Mouse (Mus musculus) hindbrain, postnatal 0 days (tissue): ENCODE measurements around the gene Zic4. TPM values are rescaled to one million over a fixed set of nuclear protein-coding genes. Genes with fewer than 3 reads are reported as not detected.
A peak's percentile ranks its signal among the peaks of the same experiment; 100 is the strongest.

ENCODE experiments used
- ATAC-seq: fragments of 200-750 bp; cut with Nextera tagmentation; 2 replicates; pipeline ENCODE4 v1.8.0; 2017; ENCODE audit warnings: mild to moderate bottlenecking, moderate TSS enrichment, moderate library complexity
- DNase-seq: peaks from one replicate; pipeline ENCODE4 v3.0.0-alpha.2; 2015; ENCODE audit warnings: low spot score
- H3K27ac ChIP-seq: fragments of 300-500 bp; sonication (generic); 2 replicates; pipeline ENCODE4 v1.5.1; 2014; ENCODE audit warnings: mild to moderate bottlenecking
- H3K27me3 ChIP-seq: fragments of 300-500 bp; sonication (generic); 2 replicates; pipeline ENCODE4 v1.6.1; 2014; ENCODE audit warnings: low read length, mixed read lengths; ENCODE audit not compliant: insufficient read depth
- H3K36me3 ChIP-seq: fragments of 300-500 bp; sonication (generic); 2 replicates; pipeline ENCODE4 v1.6.1; 2014; ENCODE audit warnings: low read length, mixed read lengths; ENCODE audit not compliant: insufficient read depth
- H3K4me1 ChIP-seq: fragments of 300-500 bp; sonication (generic); 2 replicates; pipeline ENCODE4 v1.6.1; 2014; ENCODE audit warnings: antibody characterized with exemption, low read length, mixed read lengths; ENCODE audit not compliant: insufficient read depth
- H3K4me2 ChIP-seq: fragments of 300-500 bp; sonication (generic); 2 replicates; pipeline ENCODE4 v1.6.1; 2014; ENCODE audit warnings: low read depth, mild to moderate bottlenecking, low read length, moderate library complexity, mixed read lengths
- H3K4me3 ChIP-seq: fragments of 300-500 bp; sonication (generic); 2 replicates; pipeline ENCODE4 v1.5.1; 2014; ENCODE audit warnings: low read length
- H3K9ac ChIP-seq: fragments of 300-500 bp; sonication (generic); replicated peaks from 2 replicates; pipeline ENCODE4 v1.6.1; 2014; ENCODE audit warnings: mild to moderate bottlenecking, low read length, moderate library complexity, mixed read lengths
- H3K9me3 ChIP-seq: fragments of 300-500 bp; sonication (generic); 2 replicates; pipeline ENCODE4 v1.6.1; 2016; ENCODE audit warnings: low read length, mixed read lengths
- CTCF ChIP-seq: IDR thresholded peaks from 2 replicates; pipeline ENCODE4 v1.5.1; 2016; ENCODE audit warnings: antibody characterized with exemption, control low read depth, low read depth
- WGBS: fragments of 180-500 bp; shearing (Covaris S2); extraction: QIAGEN DNeasy Blood & Tissue Kit; methylation state at CpG from one replicate; pipeline ENCODE4 v1.1.7; 2014; 5-methylcytosine and 5-hydroxymethylcytosine counted together
- polyA plus RNA-seq: library from polyadenylated mRNA; unstranded; fragments of >200 nt; fragmentation: Nextera tagmentation; extraction: Ambion mirVana; gene quantifications from 2 replicates; pipeline ENCODE4 v1.2.1, GENCODE M21; 2015
- total RNA-seq: library from RNA; depleted of rRNA; stranded (reverse); fragments of >200 nt; gene quantifications from 2 replicates; pipeline ENCODE4 v1.2.3, GENCODE M21; 2014

The Zic4 gene
- total and polyA plus RNA-seq, 2 experiments from 2014 or later = 51.0 to 144 TPM

DNA sequence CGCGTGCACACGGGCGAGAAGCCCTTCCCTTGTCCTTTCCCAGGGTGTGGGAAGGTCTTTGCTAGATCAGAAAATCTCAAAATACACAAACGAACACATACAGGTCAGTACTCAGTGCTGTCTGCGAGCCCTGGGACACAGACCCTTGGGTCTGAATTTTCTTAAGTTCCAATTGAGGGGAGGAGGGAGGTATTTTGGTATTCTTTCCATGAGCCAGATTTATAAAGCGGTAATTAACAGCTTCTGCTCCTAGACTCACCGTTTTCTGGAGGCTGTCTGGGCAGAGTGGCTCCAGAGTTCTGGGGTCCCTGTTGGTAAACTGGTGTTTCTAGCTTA lies 17.1 kb downstream of the Zic4 start:
- Histone ChIP-seq H3K27ac (peak overlapping the region; percentile 98), H3K9me3 (no peaks in the 10 kb centered on the region), H3K4me3 (peak overlapping the region; percentile 47), H3K4me1 (peaks cover 7% of the 10 kb centered on the region; the same call in 1 of the 2 replicates), H3K27me3 (peaks cover 16% of the 10 kb centered on the region), H3K4me2 (peak overlapping the region; percentile 65), H3K9ac (peak overlapping the region; percentile 82), H3K36me3 (no peaks in the 10 kb centered on the region)
- TF ChIP-seq CTCF = no peak
- DNase-seq (no peak), ATAC-seq (no peak)
- 7% methylated on average over 8 of the region's 8 CpGs for WGBS

DNA sequence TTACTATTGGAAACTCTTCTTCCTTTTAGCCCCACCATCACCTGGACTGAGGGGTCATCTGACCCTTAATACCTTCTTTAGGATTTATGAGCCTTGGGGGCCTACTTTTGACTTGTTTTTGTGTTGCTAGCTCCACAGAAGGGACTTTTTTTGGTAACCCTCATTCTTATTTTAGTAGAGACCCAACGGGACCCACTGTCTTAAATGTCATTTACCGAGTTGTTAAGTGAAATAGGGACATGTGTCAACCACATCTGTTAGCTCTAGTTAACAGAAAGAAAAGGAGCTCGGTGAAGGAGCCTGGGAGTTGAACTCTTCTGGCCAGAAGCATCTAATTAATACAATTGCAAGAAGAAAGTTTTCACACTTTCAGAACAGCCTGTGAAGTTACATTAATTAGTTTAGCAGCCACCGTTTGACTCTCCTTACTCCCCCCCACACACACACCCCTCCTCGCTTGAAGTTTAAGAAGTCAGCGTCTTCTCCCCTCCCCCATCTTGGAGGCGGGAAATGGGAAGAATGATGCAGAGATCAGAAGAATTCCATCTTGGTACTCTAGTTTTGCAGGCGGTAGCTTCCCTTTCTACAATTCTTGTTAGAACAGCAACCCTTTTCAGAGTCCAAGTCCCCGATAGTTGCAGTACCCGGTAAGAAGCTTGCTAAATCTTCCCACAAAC lies 17.7 kb downstream of the Zic4 start:
- no peaks in the 10 kb centered on the region for H3K9me3 ChIP-seq
- H3K36me3 ChIP-seq = no peaks in the 10 kb centered on the region
- WGBS = 3% methylated on average over 10 of the region's 10 CpGs
- H3K9ac ChIP-seq = peak overlapping the region; percentile 82
- ATAC-seq (no peak), DNase-seq (peak; percentile 69)
- peaks cover 7% of the 10 kb centered on the region; the same call in 1 of the 2 replicates for H3K4me1 ChIP-seq
- H3K4me2 ChIP-seq = peak overlapping the region; percentile 65
- no peak for TF ChIP-seq CTCF
- H3K4me3 ChIP-seq = peak overlapping the region; percentile 47
- H3K27me3 ChIP-seq = peaks cover 16% of the 10 kb centered on the region
- H3K27ac ChIP-seq = peak overlapping the region; percentile 98

DNA sequence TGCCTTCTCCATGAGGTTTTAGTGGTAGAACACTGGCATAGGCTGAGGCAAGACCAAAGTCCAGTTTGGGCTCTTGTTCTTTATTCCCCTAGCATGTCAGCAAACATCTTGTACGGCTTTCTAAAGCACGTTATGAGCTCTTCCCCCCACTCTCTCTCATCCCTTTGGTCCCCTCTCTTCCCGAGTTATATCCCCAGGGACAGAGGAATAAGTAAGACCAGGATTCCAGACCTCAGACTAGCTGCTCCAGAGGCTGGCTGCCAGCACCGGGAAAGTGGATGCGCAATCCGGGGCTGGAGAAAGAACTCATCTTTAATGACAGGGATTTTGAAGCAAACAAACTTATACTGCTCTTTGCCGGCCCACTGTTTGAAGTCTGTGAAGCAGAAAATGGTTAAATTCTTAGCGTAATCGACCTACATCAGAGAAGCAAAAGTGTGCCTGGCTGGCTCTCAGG lies 18.3 kb downstream of the Zic4 start:
- H3K27ac ChIP-seq = peak overlapping the region; percentile 98
- H3K27me3 ChIP-seq = peaks cover 15% of the 10 kb centered on the region
- H3K36me3 ChIP-seq = no peaks in the 10 kb centered on the region
- no peak for TF ChIP-seq CTCF
- WGBS = 2% methylated on average over 9 of the region's 9 CpGs
- ATAC-seq = no peak
- no peaks in the 10 kb centered on the region for H3K9me3 ChIP-seq
- peak overlapping the region; percentile 47 for H3K4me3 ChIP-seq
- peak overlapping the region; percentile 65 for H3K4me2 ChIP-seq
- H3K4me1 ChIP-seq = 0 out of 2 replicates have a peak, but pooled peaks cover 7% of the 10 kb centered on the region
- H3K9ac ChIP-seq = peak overlapping the region; percentile 82
- peak; percentile 52 for DNase-seq

DNA sequence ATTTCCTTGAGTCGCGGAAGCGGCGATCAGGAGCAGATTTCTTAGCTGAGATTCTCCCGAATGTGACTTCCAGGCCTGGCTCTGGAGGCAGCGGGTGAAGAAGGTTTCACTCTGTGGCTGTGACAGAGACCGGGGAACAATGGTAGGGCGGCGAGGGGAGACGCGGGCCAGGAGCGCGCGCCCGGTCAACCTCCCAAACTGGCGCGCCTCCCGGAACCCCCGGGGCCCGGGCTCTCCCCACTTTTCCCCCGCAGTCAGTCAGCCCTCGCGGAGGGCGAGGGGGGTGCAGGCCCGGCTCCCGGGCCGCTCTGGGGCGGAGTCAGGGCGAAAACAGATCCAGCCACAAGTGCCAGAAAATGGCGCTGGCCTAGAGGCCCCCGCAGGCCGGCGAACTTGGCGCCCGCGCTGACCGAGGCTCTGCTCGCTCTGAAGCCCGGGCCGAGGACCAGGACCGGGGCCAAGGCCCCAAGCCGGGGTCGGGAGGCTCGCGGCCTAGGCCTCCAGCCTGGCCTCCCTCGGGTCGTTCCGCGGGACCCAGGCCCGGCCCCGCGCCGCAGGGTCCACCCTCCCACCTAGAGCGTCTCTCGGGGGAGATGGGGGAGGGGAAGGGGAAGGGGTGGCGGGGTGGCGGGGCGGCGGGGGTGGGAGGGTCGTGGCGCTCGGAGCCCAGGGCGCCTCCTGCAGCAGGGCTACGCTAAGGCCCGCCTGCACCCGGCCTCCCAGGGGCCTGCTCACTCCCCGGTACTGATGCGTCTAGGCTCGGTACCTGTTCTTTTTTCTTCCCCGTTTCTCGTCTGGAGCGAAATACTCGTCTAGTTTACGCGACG lies 19.3 kb downstream of the Zic4 start:
- peak; percentile 81 for ATAC-seq
- H3K9me3 ChIP-seq = no peaks in the 10 kb centered on the region
- H3K4me1 ChIP-seq = 0 out of 2 replicates have a peak, but pooled peaks cover 7% of the 10 kb centered on the region
- no peak for TF ChIP-seq CTCF
- peak; percentile 89 for DNase-seq
- peak overlapping the region; percentile 65 for H3K4me2 ChIP-seq
- H3K27ac ChIP-seq = peak overlapping the region; percentile 98
- peaks cover 20% of the 10 kb centered on the region for H3K27me3 ChIP-seq
- peak overlapping the region; percentile 82 for H3K9ac ChIP-seq
- under 1% methylated on average over 62 of the region's 76 CpGs for WGBS
- H3K4me3 ChIP-seq = peak overlapping the region; percentile 47
- no peaks in the 10 kb centered on the region for H3K36me3 ChIP-seq

DNA sequence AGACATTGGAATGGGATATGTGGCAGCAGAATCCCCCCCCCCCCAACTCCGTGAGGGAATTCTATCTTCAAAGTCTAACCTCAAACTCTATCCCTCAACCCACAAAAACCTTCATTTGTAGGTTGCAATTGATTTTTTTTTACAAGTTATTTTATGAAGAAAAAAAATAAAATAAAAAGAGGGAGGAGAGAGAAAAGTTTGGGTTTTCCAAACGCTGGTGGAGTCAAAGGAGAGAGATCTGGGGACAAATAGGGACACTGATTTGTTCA lies 19.8 kb downstream of the Zic4 start:
- Histone ChIP-seq H3K4me3 (peak overlapping the region; percentile 47), H3K36me3 (no peaks in the 10 kb centered on the region), H3K9me3 (no peaks in the 10 kb centered on the region), H3K4me1 (0 out of 2 replicates have a peak, but pooled peaks cover 7% of the 10 kb centered on the region), H3K27ac (peak overlapping the region; percentile 98), H3K27me3 (peaks cover 19% of the 10 kb centered on the region), H3K9ac (peak overlapping the region; percentile 82), H3K4me2 (peak overlapping the region; percentile 65)
- ATAC-seq = no peak
- 8% methylated on average over 2 of the region's 2 CpGs for WGBS
- no peak for DNase-seq
- TF ChIP-seq CTCF = no peak

DNA sequence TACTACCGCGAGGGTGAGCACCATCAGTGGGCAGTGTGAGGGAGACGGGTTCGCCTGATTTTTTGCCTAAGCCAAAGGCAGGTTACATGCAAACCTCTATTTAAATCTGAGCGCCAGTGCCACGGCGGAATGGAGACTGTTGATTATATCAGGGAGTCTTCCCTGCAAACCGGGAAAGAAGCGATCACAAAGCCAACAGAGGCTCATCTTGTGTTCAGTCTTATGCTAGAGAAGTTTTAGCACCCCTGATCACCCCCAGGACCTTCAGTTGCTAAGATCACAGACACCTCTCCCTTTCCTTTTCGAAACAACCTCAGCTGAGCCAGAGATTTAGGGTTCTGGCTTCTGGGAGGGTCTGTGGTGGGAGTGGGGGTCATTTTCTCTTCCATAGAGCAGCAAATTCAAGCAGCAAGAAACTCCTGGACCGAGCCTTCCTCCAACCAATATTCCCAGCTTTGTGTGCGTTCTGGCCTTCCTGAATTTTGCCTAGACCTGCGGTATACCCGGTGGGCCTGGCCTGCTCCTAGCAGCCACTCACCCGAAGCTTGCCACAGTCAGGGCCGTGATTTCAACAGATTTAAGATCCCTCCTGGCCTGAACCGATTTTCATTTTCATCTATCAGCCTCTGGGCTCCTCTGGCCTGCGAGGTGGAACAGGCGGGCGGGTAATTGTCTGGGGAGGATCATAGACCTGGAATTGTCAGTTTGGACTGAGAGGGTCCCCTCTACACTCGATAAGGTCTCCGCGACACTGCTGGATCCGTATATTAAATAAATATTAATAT lies 20.4 kb downstream of the Zic4 start:
- Histone ChIP-seq H3K9me3 (no peaks in the 10 kb centered on the region), H3K36me3 (no peaks in the 10 kb centered on the region), H3K27ac (peak overlapping the region; percentile 98), H3K4me1 (0 out of 2 replicates have a peak, but pooled peaks cover 7% of the 10 kb centered on the region), H3K9ac (peak overlapping the region; percentile 82), H3K4me2 (peak overlapping the region; percentile 65), H3K27me3 (peaks cover 21% of the 10 kb centered on the region), H3K4me3 (peak overlapping the region; percentile 47)
- TF ChIP-seq CTCF = no peak
- whole genome bisulfite sequencing = 3% methylated on average over 24 of the region's 24 CpGs
- ATAC-seq (no peak), DNase-seq (peak; percentile 60)
